Mouse (Mus musculus): ENCODE results near the gene Cdc42ep4.
A peak's percentile ranks its signal among the peaks of the same experiment; 100 is the strongest.

Gene Cdc42ep4

DNA sequence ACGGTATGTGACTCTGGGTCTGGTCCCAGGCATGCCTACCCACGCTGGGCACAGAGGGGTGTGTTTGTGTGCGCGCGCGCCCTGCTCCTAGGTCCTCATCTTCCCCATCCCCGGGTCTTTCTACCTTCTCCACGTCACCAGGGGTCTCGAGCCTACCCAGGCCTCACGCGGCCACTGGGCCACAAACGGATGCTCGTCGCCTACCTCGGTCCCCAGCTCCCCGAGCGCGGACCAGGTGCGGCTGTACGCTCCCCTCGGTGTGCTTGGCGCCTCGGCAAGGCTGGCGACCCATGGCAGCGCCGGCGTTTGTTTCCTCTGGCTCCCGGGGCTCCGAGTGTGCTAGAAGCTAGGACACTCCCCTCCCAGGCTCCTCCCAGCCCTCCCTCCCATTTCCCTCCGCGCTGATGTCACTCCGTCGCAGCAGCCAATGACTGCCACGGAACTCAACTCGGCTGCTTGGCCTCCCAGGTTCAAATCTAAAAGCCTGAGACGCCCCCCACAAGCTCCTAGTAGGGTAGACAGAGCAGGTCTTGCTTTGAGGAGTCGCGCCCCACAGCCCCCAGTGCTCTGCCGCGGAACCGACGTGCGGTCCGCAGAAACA lies at the start of gene Cdc42ep4:
Gene Cdc42ep4 (minus strand): TSS at position 398 of the 601 bp plus-strand sequence.
- peak; percentile 86 for DNase-seq (ENCODE audit: low read depth)

DNA sequence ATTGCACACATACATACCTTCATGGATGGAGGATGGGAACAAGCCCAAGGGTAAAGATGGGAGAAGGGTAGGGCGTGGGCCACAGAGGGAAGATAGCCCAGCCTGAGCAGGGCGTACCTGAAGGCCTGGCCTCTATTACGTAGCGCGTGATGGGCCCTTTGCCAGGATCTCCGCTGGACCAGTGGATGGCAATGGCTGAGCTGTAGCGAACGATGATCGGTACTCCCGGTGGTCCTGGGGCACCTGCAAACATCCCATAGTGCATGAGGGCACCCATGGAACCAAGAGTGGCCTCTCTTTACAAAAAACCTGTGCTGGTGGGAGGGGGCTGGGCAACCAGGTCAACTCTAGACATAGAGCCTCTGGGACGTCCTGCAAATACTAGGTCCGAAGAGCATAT lies 48.3 kb upstream of the Cdc42ep4 start:
- DNase-seq (ENCODE audit: low read depth), result no peak

DNA sequence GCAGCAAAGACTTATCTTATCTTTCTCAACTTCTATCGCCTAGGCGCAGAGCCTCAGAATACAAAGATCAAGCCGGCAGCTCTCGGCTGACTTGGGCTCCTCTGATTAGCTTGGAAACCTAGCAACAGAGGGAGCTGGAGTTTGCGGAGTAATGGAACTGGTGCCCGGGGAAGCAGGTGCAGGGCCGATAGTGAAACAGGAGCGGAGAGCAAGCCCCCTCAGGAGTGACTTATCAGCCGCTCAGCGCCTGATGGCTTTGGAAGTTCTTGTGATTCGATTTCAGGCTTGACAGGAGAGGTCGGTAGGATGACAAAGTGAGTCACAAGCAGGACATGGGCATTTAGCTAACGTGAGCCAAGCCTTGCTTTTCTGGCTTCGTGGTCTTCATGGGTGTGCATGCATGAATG lies 47.4 kb upstream of the Cdc42ep4 start:
- DNase-seq (ENCODE audit: low read depth), result no peak

DNA sequence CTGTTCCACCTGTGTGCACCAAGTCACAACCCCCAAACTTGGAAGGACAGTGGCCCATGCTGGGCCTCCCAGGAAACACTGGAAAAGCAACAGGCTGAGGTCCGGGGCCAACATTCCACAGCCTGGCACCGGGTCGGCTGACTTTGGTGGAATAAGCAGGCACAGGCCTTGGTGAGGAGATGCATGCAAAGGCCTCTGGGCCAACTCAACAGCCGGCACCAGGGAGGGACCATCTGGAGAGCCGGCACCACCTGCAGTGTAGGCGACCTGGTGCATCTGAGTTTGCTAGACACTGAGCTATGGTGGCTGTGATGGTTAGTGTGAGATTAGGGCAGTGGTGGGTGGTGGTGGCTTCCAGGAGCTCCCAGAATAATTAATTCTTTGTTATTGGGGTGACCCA lies 46.3 kb upstream of the Cdc42ep4 start:
- no peak for DNase-seq (ENCODE audit: low read depth)

DNA sequence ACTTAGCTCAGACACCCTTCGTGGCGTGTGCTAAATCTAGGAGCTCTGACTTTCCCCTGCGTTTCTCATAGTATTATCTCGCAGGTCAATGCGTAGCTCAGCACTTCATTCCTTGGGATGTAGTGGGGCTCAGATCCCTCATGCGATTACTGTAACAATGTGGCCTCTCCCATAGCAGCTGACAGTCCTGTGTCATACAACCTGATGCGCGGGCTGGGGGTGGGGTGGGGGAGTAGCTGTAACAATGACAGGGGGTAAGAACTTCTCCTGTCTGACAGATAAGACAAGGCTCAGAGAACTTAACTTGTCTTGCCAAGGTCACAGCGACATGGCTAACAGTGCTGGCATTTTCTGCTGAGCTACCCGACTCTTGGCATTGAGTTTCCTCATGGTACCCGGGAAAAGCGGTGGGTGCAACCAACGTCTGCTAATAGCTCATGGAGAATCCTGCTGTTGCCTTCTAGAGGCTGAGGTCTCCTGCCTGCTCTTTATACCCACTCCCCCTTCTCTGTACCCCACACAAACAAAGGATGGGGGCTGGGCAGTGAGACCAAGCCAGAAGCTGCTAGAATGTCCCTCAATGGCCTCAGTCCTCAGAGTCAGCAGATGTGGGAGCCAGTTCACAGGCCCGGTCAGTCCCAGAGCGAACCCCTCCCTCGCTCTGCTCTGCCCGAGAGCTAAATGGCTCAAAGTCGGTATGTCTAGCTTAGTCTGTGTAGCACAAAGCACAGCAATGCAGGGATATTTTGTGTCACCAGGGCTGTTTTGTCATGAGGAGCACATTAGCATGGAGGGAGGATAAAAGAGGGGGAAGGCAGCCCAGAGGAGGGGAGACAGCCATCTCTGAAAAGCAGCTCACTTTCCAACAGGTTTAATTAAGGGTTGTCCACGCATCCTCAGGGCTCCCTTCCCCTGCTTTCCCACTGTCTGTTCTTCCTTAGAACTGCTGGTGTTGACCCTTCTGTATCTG lies 45.6 kb upstream of the Cdc42ep4 start:
- no peak for DNase-seq (ENCODE audit: low read depth)

DNA sequence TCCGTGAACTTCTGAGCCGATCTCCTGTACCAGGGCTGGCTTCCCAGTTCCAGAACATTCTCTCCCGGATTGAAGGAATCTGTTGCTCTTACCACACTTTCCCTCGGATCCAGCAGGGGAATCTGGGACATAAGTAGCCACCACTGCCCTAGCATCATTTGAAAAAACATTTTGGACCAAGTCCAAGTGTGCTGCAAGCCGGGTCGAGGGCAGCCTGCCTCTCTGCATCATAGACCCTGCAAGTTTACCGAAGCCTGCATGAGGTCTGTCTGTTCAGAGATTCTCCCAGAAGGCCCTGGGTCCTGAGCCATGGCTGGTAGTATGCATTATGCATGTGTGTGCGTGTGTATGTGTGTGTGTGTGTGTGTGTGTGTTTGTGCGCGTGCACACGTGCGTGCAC lies 44.2 kb upstream of the Cdc42ep4 start:
- DNase-seq (ENCODE audit: low read depth), result no peak

DNA sequence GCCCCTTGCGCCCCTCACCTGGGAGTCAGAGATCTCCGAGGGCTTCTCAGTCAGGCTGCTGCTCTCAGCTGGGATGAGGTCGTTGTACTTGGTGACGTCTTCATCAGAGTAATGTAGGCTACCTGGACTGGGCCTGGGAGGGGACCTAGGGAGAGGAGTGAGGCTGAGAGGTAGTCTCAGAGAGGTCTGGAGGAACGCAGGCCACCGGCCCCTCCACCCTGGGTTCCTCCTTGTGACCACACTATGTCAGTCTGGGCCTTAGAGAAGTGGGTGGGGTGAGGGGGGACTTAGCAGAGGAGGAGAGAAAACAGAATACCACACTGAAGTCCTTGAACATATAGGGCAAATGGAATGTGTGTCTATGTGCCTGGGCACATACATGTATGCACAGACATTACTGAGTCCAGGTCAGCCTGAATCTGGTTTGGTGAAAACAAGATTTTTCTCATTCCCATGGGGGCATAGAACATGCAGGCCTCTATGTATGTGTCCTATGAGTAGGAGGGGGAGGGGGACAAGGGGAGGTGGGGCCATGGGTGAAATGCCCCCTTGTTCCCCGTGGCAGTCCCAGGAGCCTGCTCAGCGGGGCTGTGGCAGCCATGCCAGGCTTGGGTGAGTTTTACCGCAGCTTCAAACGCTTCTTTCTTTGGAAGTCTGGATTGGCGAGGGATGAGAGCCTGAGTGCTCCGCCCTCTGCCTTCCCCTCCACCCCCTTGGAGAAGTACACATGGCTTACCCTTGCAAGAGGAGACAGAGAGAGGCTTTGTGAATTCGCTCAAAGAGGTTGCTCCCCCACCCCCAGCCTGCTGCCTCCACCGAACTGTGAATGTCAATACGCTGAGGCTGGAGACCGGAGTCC lies 39.9 kb upstream of the Cdc42ep4 start:
- DNase-seq (ENCODE audit: low read depth), result no peak

DNA sequence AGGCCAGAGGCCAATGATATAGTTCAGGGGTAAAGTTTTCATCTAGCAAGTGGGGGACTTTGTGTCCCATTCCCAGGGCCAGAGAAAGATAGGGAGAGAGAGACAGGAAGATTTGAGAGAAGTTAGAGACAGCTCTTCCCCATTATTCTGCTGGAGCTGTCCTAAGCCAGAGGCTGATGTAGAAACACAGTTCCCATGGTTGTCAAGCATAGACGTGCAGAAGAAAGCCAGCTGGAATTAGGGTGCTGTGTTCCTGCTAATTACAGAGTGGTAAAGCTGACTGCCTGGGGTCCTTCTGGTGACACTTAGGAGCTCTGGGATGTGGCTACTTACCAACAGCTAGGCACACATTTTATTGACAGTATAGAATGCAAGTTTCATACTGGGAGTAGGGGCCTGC lies 37.4 kb upstream of the Cdc42ep4 start:
- no peak for DNase-seq (ENCODE audit: low read depth)

DNA sequence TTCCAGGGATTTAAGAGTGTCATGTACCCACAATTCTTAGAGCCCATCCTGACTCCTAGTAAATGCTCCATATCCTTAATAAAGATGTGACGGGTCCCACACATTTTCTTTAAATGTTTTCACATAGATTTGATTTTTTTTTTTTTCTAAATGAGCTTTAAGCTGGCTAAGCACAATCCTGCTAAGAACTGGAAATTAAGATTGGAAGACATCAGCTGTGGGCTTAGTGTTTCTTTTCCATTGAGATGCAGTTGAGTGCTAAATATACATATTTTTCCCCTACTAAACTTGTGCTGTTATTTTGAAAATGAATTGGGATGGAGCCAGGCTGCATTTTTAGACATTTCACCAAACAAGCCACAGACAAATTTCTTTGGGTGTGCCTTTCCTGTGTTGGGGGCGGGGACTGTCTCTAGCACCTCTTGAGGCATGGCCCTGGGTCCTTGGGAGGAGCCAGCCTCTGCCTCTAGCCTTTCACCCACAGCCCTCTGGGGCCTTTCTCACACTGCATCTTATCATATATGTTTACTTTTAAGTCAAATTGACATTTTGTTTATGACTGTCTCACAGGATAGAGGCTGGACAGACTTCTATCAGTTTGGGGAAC lies 36.6 kb upstream of the Cdc42ep4 start:
- no peak for DNase-seq (ENCODE audit: low read depth)

DNA sequence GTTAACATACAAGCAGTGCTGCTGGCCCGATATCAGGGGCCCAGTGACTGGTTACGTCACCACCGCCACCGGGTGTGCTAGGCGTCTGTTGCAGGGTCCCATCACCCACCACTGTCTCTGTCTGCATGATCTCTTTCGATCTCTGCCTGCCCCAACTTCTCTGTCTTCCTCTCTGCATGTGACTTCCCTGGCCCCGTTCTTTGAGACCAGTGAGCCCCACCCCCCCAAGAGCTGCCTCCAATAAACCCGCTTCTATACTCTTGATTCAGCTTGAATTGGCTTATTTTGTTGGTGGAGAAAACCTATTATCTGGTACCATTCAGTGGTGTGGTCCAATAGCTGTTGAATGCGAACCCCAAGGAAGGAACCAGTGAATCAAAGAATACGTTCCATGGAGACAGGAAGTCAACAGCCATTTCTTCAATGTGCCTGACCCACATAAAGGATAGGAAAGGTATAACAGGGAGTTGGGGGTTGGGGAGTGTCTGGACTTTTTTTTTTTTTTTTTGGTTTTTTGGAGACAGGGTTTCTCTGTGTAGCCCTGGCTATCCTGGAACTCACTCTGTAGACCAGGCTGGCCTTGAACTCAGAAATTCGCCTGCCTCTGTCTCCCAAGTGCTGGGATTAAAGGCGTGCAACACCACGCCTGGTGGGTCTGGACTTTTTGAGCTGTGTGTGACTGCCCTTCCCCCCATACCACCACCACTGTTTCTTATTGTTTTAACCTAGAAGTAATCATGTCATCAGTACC lies 35.9 kb upstream of the Cdc42ep4 start:
- no peak for DNase-seq (ENCODE audit: low read depth)

DNA sequence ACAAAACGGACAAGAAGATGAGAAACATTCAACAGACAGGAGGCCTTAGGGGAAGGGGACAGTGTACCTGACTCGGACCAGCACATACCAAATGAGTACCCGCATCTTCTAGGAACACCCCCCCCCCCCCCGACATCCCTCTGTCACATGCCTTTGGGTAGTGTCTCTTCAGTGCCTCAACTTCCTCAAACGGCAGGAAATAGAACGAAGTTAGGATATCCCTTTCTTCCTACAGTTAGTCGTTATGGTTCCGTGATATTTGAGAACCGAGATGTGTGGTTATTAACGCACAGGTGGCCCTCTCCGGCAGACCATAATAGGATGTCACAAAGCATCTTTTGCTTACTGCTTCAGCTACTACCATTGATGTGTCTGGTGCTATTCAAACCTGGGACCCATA lies 35.3 kb upstream of the Cdc42ep4 start:
- DNase-seq (ENCODE audit: low read depth), result no peak

DNA sequence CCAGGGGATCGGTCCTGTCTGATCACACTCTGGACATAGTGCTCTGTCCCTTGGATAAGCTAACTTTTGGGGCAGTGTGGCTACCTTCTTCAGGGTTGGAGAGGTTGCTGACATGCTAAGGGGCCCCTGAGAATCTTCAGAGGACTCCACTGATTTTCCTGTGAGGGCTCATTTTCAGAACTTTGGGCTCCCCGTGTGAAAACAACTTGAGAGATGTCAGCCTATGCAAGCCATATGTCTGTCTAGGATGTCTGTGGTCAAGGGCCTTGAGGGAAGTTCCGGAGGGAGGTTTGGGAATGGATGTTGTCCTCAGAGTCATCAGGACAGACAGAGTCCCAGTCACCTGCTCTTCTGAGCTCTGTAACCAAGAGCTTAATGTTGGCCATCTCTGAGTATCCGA lies 34.7 kb upstream of the Cdc42ep4 start:
- DNase-seq (ENCODE audit: low read depth), result no peak

DNA sequence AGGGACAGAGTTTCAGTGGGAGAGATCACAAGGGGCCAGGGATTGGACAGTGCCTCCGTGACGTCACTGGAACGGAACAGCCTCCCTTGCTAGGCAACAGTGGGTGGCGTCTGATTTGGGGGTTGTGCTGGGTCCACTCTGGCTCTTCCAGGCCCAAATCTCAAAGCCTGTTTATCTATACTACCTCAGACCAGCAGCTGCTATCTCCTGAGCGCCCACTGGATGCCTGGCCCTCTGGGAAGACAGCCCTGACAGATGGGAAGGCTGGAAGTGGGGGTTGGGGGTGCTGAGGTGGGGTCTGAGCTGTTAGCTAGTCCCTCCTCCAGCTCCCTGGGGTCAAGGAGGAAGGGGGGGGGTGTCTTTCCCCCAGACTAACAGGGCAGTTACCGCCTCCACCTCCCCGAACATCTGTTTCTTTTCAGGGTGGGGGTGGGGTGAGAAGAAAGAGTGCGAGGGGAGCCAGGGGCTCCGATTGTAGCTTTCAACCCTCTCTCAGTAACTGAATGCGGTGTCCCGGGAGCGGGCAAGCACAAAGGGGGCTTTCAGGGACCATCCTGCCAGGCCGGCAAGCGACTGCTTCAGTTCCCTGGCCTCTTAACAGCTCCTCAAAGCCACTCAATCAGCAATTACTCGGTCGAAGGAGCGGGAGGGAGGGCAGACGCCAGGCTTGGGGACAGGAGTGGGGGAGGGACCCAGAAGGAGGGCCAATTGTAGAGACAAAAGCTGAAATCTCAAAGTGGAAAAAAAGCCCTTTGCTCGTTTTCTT lies 33.9 kb upstream of the Cdc42ep4 start:
- DNase-seq (ENCODE audit: low read depth), result no peak

DNA sequence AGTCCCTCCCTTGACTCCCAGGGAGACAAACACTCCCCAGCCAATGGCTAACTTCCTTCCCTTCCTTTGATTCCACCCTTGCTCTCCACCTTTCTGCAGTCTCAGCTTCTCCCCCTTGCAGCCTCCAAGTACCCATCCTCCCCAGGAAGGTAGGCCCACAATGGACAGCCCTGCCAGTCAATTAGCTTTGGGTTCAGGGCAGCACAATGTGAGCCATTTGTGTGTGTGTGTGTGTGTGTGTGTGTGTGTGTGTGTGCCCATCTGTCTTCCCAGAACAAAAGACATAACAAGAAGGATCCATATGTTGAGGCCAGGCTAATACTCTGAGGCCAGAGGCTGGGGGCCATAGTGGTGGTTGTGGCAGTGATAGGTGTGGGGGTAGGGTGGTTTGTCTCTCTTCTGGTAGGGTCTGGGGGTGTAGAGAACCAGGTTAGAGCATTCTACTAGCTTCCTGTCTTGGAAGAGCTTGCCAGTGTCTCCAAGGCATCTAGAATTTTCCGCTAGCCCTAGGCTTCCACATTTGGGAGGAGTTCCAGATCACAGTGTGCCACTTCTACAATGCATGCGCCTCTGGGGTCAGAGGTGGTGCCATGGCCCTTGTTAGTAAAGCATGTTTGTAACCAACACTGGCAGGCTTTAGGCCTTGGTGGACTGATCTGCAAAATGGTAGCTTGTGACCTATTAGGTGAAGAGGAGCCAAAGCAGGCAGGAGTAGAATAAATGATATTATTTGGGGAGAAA lies 33.1 kb upstream of the Cdc42ep4 start:
- no peak for DNase-seq (ENCODE audit: low read depth)

DNA sequence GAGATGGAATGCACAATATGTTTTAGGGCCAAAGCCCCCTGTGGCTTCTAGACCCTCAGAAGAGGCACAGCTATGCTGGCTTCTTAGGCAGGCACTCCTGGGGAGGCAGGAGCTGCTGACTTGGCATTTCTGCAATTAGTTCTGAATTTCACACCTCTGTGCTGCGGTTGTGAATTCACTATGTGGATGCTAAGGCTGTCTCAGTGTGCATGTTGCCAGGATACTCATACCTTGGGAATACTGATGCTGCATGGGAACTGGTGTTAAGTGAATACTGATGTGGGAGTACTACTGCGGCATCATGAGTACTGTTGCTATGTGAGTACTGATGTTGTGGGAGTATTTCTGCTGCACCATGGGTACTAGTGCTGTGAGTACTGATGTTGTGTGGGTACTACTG lies 30.8 kb upstream of the Cdc42ep4 start:
- no peak for DNase-seq (ENCODE audit: low read depth)

DNA sequence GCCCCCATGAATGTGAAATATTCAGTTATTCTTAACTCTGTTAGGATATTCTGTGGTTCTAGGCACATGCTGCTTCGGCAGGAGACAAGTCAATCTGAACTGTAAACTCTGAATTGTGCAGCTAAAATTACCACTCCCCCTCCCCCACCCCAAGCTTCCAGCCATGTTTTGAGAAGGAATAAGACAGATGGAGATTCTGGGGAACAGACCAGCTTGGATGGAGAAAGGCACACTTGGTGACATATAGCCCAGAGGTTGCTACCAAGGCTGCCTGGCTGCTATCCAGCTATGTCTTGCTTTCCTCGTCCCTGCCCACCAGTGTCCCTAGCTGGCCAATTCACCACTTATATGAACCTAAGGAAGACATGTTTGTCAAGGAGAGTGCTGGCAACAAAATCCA lies 30.3 kb upstream of the Cdc42ep4 start:
- no peak for DNase-seq (ENCODE audit: low read depth)

DNA sequence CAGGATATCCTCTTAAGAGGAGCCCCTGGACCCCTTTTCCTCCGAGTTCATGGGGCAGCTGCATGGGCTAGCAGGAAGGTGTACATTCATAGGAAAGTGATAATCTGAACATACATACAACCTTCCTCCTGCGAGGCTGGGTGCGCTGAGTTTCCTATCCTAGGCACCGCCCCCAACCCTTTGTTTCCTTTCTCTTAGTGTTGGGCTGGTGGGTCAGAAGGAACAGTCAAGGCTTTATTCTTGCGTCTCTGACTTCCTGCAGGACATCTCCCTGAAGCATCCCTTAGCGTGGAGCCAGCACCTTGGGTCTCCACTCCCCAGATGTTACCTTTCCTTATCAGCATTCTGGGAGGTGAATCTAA lies 28.0 kb upstream of the Cdc42ep4 start:
- no peak for DNase-seq (ENCODE audit: low read depth)

DNA sequence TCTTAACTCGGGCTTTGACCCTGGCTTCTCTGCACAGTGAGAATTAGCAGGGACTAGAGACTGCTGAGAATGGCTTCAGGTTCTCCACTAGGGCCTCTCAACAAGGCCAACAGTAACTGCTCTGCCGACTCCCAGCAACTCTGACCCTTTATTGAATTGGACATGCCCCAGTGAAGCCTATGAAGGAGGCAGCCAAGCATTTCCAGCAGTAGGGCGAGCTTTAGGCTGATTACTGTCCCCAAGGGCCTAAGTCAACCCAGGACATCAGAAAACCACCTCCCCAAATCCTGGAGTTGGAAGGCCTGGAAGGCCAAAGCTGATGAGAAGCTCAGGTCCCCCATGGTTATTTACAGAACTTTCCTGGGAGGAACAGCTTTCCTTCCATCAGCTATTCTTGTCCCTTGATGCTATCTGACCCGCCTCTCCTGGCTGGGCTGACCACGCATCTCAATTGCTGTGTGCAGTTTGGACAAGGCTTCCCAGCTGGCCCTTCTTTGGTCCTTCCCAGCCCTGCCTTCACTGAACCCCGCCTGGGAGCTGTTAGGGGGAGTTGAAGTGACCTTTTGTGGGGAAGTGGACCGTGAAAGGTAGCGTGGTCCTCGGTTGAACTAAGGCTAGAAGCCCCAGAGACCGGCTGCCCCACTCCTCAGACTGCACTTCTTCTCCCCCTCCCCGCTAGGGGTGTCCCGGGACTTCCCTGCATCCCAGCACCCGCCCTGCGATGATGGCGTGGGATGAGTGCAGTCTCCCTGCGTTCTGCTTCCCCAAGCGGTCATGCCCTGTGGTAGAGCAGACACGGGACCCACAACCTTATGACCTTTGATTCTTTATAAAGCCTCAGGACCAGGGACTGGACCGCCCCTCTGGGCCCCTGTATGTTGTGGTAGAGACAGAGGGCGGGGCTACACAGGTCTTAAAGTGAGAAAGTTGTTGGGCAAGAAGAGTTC lies 27.3 kb upstream of the Cdc42ep4 start:
- DNase-seq (ENCODE audit: low read depth), result no peak
